ENCODE assay signal across 11 mouse cellular contexts in the genomic region with DNA sequence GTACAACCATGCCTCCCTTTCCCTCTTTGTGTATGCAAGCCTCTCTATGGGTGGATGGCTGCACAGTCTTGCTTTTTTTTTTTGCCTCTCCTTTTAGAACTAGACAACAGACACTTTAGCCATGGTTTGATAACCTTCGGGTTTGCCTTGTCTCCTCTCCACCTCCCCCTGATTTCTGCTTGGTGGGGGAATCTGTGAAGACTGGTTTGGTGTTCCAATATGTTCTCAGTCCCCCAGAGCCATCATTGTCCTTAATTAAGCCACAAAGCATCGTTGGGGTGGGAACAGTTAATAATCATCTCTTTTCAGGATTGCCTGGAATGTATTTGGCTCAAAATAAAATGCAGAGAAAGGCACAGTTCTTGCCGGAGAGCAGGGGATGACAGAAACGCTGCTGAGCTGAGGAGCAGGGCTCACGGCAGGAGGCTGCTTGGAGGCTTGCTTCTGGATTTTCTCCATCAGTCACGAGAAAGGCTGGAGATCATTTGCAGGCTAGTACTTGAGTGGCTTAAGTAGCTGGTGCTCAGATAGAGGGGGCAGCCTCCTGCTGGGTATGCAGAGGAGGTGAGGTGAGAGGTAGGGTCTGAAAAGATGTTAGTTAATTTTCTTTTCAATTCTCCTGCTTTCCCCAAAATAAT.
DNase-seq lines count a peak whose midpoint lies in the region; ATAC-seq and TF ChIP-seq lines count a peak whose summit lies in the region.
"Had no signal": no experiment of that assay in that cellular context is flagged by ENCODE, and none has a peak within 500 bp of the region (broad histone marks: within the 10 kb centered on the region; RNA-seq: fewer than 3 reads in every experiment).

No protein-coding gene starts in this region.

- H3K9me3 ChIP-seq in hindbrain, embryonic 10.5 days, result no peaks in the 10 kb centered on the region
- no peaks in the 10 kb centered on the region for H3K9me3 ChIP-seq in hindbrain, embryonic 11.5 days (ENCODE audit: control insufficient read depth, low read length)
- no peaks in the 10 kb centered on the region for H3K9me3 ChIP-seq in midbrain, embryonic 14.5 days (ENCODE audit: control insufficient read depth, low read length)
- H3K9me3 ChIP-seq: liver, embryonic 12.5 days; stomach, embryonic 15.5 days had no signal

- ATAC-seq in hindbrain, embryonic 11.5 days (ENCODE audit: low FRiP score), result no peak
- no peak for ATAC-seq in midbrain, embryonic 14.5 days (ENCODE audit: low FRiP score, low TSS enrichment)
- ATAC-seq: liver, embryonic 12.5 days had no signal

- H3K9ac ChIP-seq in hindbrain, embryonic 11.5 days (ENCODE audit: low read depth, low read length), result no peak overlapping the region
- no peak overlapping the region for H3K9ac ChIP-seq in midbrain, embryonic 14.5 days (replicated peaks; ENCODE audit: low read length)
- H3K9ac ChIP-seq: liver, embryonic 12.5 days; stomach, embryonic 15.5 days had no signal

- DNase-seq in embryo, embryonic 11 days, result peak; percentile 34
- no peak for DNase-seq in embryo, embryonic 10.5 days (ENCODE audit: low spot score)
- no peak for DNase-seq in hindbrain, embryonic 10.5 days (ENCODE audit: low spot score)
- no peak for DNase-seq in hindbrain, embryonic 11.5 days (ENCODE audit: low spot score)
- peak; percentile 76 for DNase-seq in brain, embryonic 14.5 days (ENCODE audit: low read depth)
- peak; percentile 61 for DNase-seq in midbrain, embryonic 14.5 days
- no peak for DNase-seq in MN1 (ENCODE audit: low spot score)
- no peak for DNase-seq in adrenal gland, adult 8-10 months
- DNase-seq: adrenal gland, postnatal 36 days had no signal

- no peaks in the 10 kb centered on the region for H3K27me3 ChIP-seq in hindbrain, embryonic 10.5 days (ENCODE audit: insufficient read depth, poor library complexity, severe bottlenecking)
- no peaks in the 10 kb centered on the region for H3K27me3 ChIP-seq in hindbrain, embryonic 11.5 days (ENCODE audit: control insufficient read depth, insufficient read depth, low read length)
- H3K27me3 ChIP-seq in midbrain, embryonic 14.5 days (ENCODE audit: control insufficient read depth, insufficient read depth, low read length), result no peaks in the 10 kb centered on the region
- H3K27me3 ChIP-seq: liver, embryonic 12.5 days; stomach, embryonic 15.5 days had no signal

- no peak overlapping the region for H3K4me3 ChIP-seq in hindbrain, embryonic 10.5 days
- no peak overlapping the region for H3K4me3 ChIP-seq in hindbrain, embryonic 11.5 days (ENCODE audit: low read depth, low read length)
- H3K4me3 ChIP-seq in midbrain, embryonic 14.5 days (replicated peaks; ENCODE audit: low read depth, low read length), result no peak overlapping the region
- H3K4me3 ChIP-seq: liver, embryonic 12.5 days; stomach, embryonic 15.5 days had no signal

- TF ChIP-seq CTCF in brain, embryonic 14.5 days (IDR thresholded peaks at IDR 0.05; ENCODE audit: borderline replicate concordance, extremely low read depth, insufficient read depth, insufficient read length), result no peak

- no peak for TF ChIP-seq POLR2A in brain, embryonic 14.5 days (IDR thresholded peaks at IDR 0.05; ENCODE audit: borderline replicate concordance, extremely low read depth, insufficient read depth, insufficient read length, poor library complexity, severe bottlenecking)

- H3K4me1 ChIP-seq in hindbrain, embryonic 10.5 days (replicated peaks), result peaks cover 17% of the 10 kb centered on the region
- no peaks in the 10 kb centered on the region for H3K4me1 ChIP-seq in hindbrain, embryonic 11.5 days (replicated peaks; ENCODE audit: control insufficient read depth, insufficient read depth, low read length)
- H3K4me1 ChIP-seq in midbrain, embryonic 14.5 days (ENCODE audit: control insufficient read depth, insufficient read depth, low read length), result peaks cover 18% of the 10 kb centered on the region
- H3K4me1 ChIP-seq: liver, embryonic 12.5 days; stomach, embryonic 15.5 days had no signal

- peak overlapping the region; percentile 54 for H3K27ac ChIP-seq in hindbrain, embryonic 10.5 days
- H3K27ac ChIP-seq in hindbrain, embryonic 11.5 days (ENCODE audit: low read depth, low read length), result no peak overlapping the region
- 0 out of 2 replicates have a peak overlapping the region, but pooled peaks have one; percentile 21 for H3K27ac ChIP-seq in midbrain, embryonic 14.5 days (replicated peaks; ENCODE audit: low read depth, low read length)
- H3K27ac ChIP-seq: liver, embryonic 12.5 days; stomach, embryonic 15.5 days had no signal

- H3K36me3 ChIP-seq in hindbrain, embryonic 10.5 days, result no peaks in the 10 kb centered on the region
- no peaks in the 10 kb centered on the region for H3K36me3 ChIP-seq in hindbrain, embryonic 11.5 days (ENCODE audit: control insufficient read depth, insufficient read depth, low read length)
- H3K36me3 ChIP-seq in midbrain, embryonic 14.5 days (ENCODE audit: control insufficient read depth, insufficient read depth, low read length), result no peaks in the 10 kb centered on the region
- H3K36me3 ChIP-seq: liver, embryonic 12.5 days; stomach, embryonic 15.5 days had no signal

- 11% methylated on average over 6 of the region's 6 CpGs for WGBS in hindbrain, embryonic 10.5 days
- WGBS in hindbrain, embryonic 11.5 days, result 7% methylated on average over 6 of the region's 6 CpGs
- 2% methylated on average over 6 of the region's 6 CpGs for WGBS in midbrain, embryonic 14.5 days

- no peak overlapping the region for H3K4me2 ChIP-seq in hindbrain, embryonic 11.5 days (replicated peaks; ENCODE audit: low read depth, low read length)
- peak overlapping the region; percentile 16; the same call in 1 of the 2 replicates for H3K4me2 ChIP-seq in midbrain, embryonic 14.5 days (ENCODE audit: low read length)
- H3K4me2 ChIP-seq: liver, embryonic 12.5 days; stomach, embryonic 15.5 days had no signal

Comparison
In these comparisons a context has a peak if more than half of its experiments do, and no peak if none do; other contexts are left out.
1. DNase-seq: peak in embryo, embryonic 11 days (single experiment), brain, embryonic 14.5 days (single experiment) and midbrain, embryonic 14.5 days (single experiment); none in embryo, embryonic 10.5 days (single experiment), hindbrain, embryonic 10.5 days (single experiment), hindbrain, embryonic 11.5 days (single experiment), MN1 (single experiment) and adrenal gland, adult 8-10 months (single experiment).